Mouse (Mus musculus): ENCODE measurements around the gene Scaf1. TPM values are rescaled to one million over a fixed set of nuclear protein-coding genes. Genes with fewer than 3 reads are reported as not detected.

The Scaf1 gene
- polyA plus RNA-seq, 1 experiment from 2014 or later, result 32.4 TPM

- peak within 1 kb of the TSS; percentile 91 for H3K27ac ChIP-seq
- peak; percentile 11; the same call in 1 of the 2 replicates for ATAC-seq (ENCODE audit: insufficient read depth, low FRiP score, low read depth)
Observed at GRCm38 (mm10) chr7:44974383-44975116, 41.6 kb downstream of the Scaf1 start, which contains the start of gene Cpt1c. Cpt1c (minus strand) TSS chr7:44974851.

DNA sequence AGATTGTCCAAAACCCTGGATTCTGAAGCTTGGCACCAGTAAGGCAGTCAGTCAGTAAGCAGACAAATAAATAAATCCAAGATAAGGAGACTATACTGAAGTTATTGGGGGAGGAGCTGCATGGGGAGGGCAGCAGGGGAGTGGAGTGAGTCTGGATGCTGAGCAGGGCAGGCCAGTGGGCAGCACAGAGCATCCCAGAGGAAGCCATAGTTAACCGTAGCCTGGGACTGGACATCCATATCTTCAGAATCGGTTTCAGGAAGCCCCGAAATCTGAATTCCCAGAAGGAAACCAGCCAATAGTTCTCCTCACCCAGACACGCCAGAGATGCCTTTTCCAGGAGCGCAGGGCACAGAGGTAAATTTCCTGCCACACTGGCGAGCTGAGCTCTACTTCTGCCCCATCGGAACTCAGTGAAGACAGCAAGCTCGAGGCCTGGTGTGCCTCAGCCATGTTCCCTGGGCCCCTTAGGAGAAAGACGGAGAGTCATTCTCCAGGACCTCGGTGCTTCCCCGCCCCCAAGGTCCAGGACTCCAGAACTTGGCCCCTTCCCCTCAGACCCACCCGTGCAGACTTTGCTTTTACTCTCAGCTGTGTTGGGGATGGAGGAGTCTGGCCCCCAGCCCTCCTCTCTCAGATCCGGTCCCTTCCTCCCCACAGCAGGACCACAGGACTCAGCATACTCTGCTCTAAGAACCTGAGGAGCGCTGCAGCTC, 42.6 kb downstream of the Scaf1 start:
- Histone ChIP-seq H3K27ac (peak overlapping the region; percentile 91; the same call in 1 of the 2 replicates), H3K4me3 (replicated peaks) (peak overlapping the region; percentile 55), H3K4me2 (peak overlapping the region; percentile 71), H3K9me3 (no peaks in the 10 kb centered on the region), H3K4me1 (peaks cover 31% of the 10 kb centered on the region), H3K36me3 (peaks cover 28% of the 10 kb centered on the region), H3K9ac (peak overlapping the region; percentile 46; the same call in 1 of the 2 replicates), H3K27me3 (replicated peaks) (no peaks in the 10 kb centered on the region)
- 40% methylated on average over 14 of the region's 14 CpGs for WGBS
- no peak for ATAC-seq (ENCODE audit: insufficient read depth, low FRiP score, low read depth)

More at GRCm38 (mm10) chr7:44974383-44975116, 41.6 kb downstream of the Scaf1 start, which contains the start of gene Cpt1c:
- Histone ChIP-seq H3K4me1 (peaks cover 30% of the 10 kb centered on the region), H3K4me2 (peak within 1 kb of the TSS; percentile 71), H3K27me3 (replicated peaks) (no peaks in the 10 kb centered on the region), H3K36me3 (peaks cover 37% of the 10 kb centered on the region), H3K4me3 (replicated peaks) (peak within 1 kb of the TSS; percentile 55), H3K9me3 (no peaks in the 10 kb centered on the region), H3K9ac (peak within 1 kb of the TSS; percentile 46; the same call in 1 of the 2 replicates)
- WGBS, result 1% methylated on average over 22 of the region's 22 CpGs

DNA sequence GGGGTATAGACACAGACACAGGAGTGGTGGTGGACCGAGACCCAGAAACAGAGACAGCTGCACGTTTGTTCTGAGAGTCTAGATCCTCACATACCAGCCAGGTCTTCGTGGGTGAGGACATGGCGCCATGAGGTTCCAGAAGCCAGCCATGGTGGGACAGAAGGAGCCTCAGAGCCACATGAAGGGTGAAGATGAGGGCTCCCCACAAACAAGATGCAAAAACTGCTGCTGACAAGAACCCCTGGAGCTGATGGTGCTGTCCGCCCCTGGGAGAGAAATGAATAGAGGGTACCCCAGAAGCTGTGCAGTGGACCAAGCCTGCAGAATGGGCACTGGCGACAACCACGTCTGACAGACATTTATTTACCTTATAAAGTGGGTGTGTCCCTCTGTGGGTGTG, 45.0 kb downstream of the Scaf1 start:
- Histone ChIP-seq H3K36me3 (peaks cover 6% of the 10 kb centered on the region; the same call in 1 of the 2 replicates), H3K27ac (peak overlapping the region; percentile 92; the same call in 1 of the 2 replicates), H3K4me2 (peak overlapping the region; percentile 91), H3K4me1 (peaks cover 31% of the 10 kb centered on the region), H3K9me3 (no peaks in the 10 kb centered on the region), H3K9ac (no peak overlapping the region), H3K27me3 (replicated peaks) (no peaks in the 10 kb centered on the region), H3K4me3 (replicated peaks) (peak overlapping the region; percentile 58)
- WGBS, result 56% methylated on average over 7 of the region's 7 CpGs
- no peak for ATAC-seq (ENCODE audit: insufficient read depth, low FRiP score, low read depth)

- under 1% methylated on average over 34 of the region's 36 CpGs for WGBS
- ATAC-seq (ENCODE audit: insufficient read depth, low FRiP score, low read depth), result peak; percentile 93
- Histone ChIP-seq H3K27ac (peak overlapping the region; percentile 92), H3K36me3 (no peaks in the 10 kb centered on the region), H3K4me2 (peak overlapping the region; percentile 91), H3K9me3 (no peaks in the 10 kb centered on the region), H3K9ac (peak overlapping the region; percentile 39; the same call in 1 of the 2 replicates), H3K4me1 (peaks cover 31% of the 10 kb centered on the region), H3K4me3 (replicated peaks) (peak overlapping the region; percentile 58), H3K27me3 (replicated peaks) (no peaks in the 10 kb centered on the region)
Observed at GRCm38 (mm10) chr7:44970231-44970691, 45.9 kb downstream of the Scaf1 start.

DNA sequence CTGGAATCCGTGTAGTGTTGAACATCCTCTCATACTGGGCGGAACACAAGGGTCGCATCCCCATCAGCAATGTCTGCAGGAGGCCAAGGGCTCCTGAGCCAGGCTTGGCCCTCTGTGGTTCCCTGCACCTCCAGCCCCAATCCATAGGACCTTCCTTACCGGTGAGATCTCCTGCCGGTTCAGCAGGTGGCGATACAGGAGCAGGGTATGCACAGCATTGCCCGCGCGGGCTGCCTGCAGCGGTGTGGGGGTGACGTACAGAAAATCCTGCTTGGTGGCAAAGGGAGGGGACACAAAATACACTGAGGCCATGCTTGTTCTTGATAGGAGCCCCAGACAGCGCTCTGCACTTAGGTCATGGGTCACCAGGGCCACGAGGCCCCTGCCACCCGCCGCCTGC, 49.5 kb downstream of the Scaf1 start:
- H3K4me2 ChIP-seq, result no peak overlapping the region
- H3K27ac ChIP-seq, result no peak overlapping the region
- no peak for ATAC-seq (ENCODE audit: insufficient read depth, low FRiP score, low read depth)
- no peak overlapping the region for H3K4me3 ChIP-seq (replicated peaks)
- no peaks in the 10 kb centered on the region for H3K9me3 ChIP-seq
- no peak overlapping the region for H3K9ac ChIP-seq
- peaks cover 13% of the 10 kb centered on the region for H3K4me1 ChIP-seq
- H3K36me3 ChIP-seq, result no peaks in the 10 kb centered on the region
- 61% methylated on average over 15 of the region's 15 CpGs for WGBS
- H3K27me3 ChIP-seq (replicated peaks), result no peaks in the 10 kb centered on the region

GRCm38 (mm10) chr7:44965975-44966374, 50.2 kb downstream of the Scaf1 start:
- no peaks in the 10 kb centered on the region for H3K36me3 ChIP-seq
- no peak overlapping the region for H3K4me2 ChIP-seq
- H3K27ac ChIP-seq, result no peak overlapping the region
- H3K4me1 ChIP-seq, result peaks cover 7% of the 10 kb centered on the region
- H3K27me3 ChIP-seq (replicated peaks), result no peaks in the 10 kb centered on the region
- 74% methylated on average over 7 of the region's 7 CpGs for WGBS
- ATAC-seq (ENCODE audit: insufficient read depth, low FRiP score, low read depth), result no peak
- no peak overlapping the region for H3K4me3 ChIP-seq (replicated peaks)
- H3K9ac ChIP-seq, result no peak overlapping the region
- H3K9me3 ChIP-seq, result no peaks in the 10 kb centered on the region

- no peak overlapping the region for H3K4me3 ChIP-seq (replicated peaks)
- no peaks in the 10 kb centered on the region for H3K27me3 ChIP-seq (replicated peaks)
- no peak overlapping the region for H3K27ac ChIP-seq
- no peak for ATAC-seq (ENCODE audit: insufficient read depth, low FRiP score, low read depth)
- H3K9me3 ChIP-seq, result no peaks in the 10 kb centered on the region
- 92% methylated on average over 13 of the region's 13 CpGs for WGBS
- H3K9ac ChIP-seq, result no peak overlapping the region
- H3K36me3 ChIP-seq, result no peaks in the 10 kb centered on the region
- H3K4me2 ChIP-seq, result no peak overlapping the region
- H3K4me1 ChIP-seq, result 0 out of 2 replicates have a peak, but pooled peaks cover 4% of the 10 kb centered on the region
Observed at GRCm38 (mm10) chr7:44964990-44965389, 51.2 kb downstream of the Scaf1 start.

GRCm38 (mm10) chr7:44962831-44963230, 53.3 kb downstream of the Scaf1 start:
- H3K4me2 ChIP-seq, result no peak overlapping the region
- no peak for ATAC-seq (ENCODE audit: insufficient read depth, low FRiP score, low read depth)
- H3K27ac ChIP-seq, result no peak overlapping the region
- no peaks in the 10 kb centered on the region for H3K27me3 ChIP-seq (replicated peaks)
- H3K36me3 ChIP-seq, result no peaks in the 10 kb centered on the region
- H3K4me1 ChIP-seq, result no peaks in the 10 kb centered on the region
- 88% methylated on average over 5 of the region's 5 CpGs for WGBS
- H3K9me3 ChIP-seq, result no peaks in the 10 kb centered on the region
- H3K4me3 ChIP-seq (replicated peaks), result no peak overlapping the region
- no peak overlapping the region for H3K9ac ChIP-seq

GRCm38 (mm10) chr7:44962337-44962736, 53.8 kb downstream of the Scaf1 start:
- WGBS, result 57% methylated on average over 8 of the region's 8 CpGs
- no peaks in the 10 kb centered on the region for H3K36me3 ChIP-seq

DNA sequence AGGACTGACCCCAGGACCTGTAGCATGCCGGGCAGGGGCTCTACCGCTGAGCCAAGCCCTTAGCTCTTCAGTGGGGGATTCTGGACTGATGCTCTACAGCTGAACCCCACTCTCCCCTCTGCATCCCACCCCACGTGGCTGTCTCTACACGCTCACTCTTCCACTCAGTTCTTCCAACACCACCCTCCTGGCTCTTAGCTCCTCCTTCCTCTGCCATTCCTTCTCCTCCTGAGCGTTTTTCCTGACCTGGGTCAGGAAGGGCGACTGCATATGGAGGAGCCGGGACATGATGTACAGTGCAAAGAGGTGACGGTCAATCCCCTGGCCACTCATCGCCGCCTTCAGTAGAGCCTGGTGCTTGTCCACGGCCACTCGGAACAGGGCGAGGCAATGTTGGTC, 55.7 kb downstream of the Scaf1 start:
- Histone ChIP-seq H3K4me1 (no peaks in the 10 kb centered on the region), H3K4me3 (replicated peaks) (no peak overlapping the region), H3K4me2 (no peak overlapping the region), H3K27ac (no peak overlapping the region), H3K27me3 (replicated peaks) (no peaks in the 10 kb centered on the region), H3K9me3 (no peaks in the 10 kb centered on the region), H3K36me3 (no peaks in the 10 kb centered on the region), H3K9ac (no peak overlapping the region)
- WGBS, result 84% methylated on average over 13 of the region's 13 CpGs
- no peak for ATAC-seq (ENCODE audit: insufficient read depth, low FRiP score, low read depth)

More at GRCm38 (mm10) chr7:44962337-44962736, 53.8 kb downstream of the Scaf1 start:
- Histone ChIP-seq H3K4me3 (replicated peaks) (no peak overlapping the region), H3K27ac (no peak overlapping the region), H3K4me1 (no peaks in the 10 kb centered on the region), H3K9me3 (no peaks in the 10 kb centered on the region), H3K9ac (no peak overlapping the region), H3K4me2 (no peak overlapping the region), H3K27me3 (replicated peaks) (no peaks in the 10 kb centered on the region)
- no peak for ATAC-seq (ENCODE audit: insufficient read depth, low FRiP score, low read depth)

DNA sequence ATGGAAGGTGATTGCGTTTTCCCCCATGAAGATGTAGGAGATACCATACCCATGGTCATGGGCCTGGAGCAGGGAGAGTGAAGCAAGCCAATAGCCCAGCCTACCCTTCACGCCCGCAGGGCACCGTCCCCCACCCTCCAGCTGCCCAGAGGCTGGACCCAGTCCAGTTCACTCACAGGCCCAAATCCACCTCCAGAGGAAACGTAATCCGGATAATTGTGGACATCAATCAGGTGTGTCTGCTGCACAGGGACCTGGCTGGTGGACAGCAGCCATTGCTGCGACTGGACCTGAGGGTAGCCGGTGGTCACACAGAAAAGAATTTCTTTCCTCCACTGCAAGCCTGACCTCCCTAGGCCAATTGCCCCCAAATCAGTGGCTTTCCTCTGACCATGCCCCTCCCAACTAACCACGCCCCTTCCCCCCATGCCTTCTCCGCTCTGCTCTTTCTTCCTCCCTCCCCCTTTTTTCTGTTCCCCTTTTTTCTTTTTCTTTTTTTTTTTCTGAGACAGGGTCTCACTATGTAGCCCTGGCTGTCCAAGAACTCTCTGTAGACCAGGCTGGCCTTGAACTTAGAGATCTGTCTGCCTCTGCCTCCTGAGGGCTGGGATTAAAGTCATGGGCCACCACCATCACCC, 56.2 kb downstream of the Scaf1 start:
- H3K9ac ChIP-seq, result no peak overlapping the region
- no peak overlapping the region for H3K4me3 ChIP-seq (replicated peaks)
- no peak overlapping the region for H3K4me2 ChIP-seq
- no peaks in the 10 kb centered on the region for H3K27me3 ChIP-seq (replicated peaks)
- no peak overlapping the region for H3K27ac ChIP-seq
- no peaks in the 10 kb centered on the region for H3K4me1 ChIP-seq
- no peak for ATAC-seq (ENCODE audit: insufficient read depth, low FRiP score, low read depth)
- no peaks in the 10 kb centered on the region for H3K36me3 ChIP-seq
- WGBS, result 81% methylated on average over 10 of the region's 10 CpGs
- H3K9me3 ChIP-seq, result no peaks in the 10 kb centered on the region
